Mouse (Mus musculus) forebrain, embryonic 10.5 days (tissue): ENCODE data around the gene Smim11. TPM values are rescaled to one million over a fixed set of nuclear protein-coding genes. Genes with fewer than 3 reads are reported as not detected.

ENCODE experiments used
- DNase-seq: peaks from one replicate; pipeline ENCODE4 v3.0.0-alpha.2; 2017; ENCODE audit warnings: low spot score; ENCODE audit errors: extremely low spot score
- H3K27ac ChIP-seq: fragments of 300-500 bp; sonication (generic); 2 replicates; pipeline ENCODE4 v1.5.1; 2016; ENCODE audit warnings: mild to moderate bottlenecking
- H3K27me3 ChIP-seq: fragments of 300-500 bp; sonication (generic); 2 replicates; pipeline ENCODE4 v1.6.1; 2016; ENCODE audit warnings: mild to moderate bottlenecking; ENCODE audit not compliant: poor library complexity, severe bottlenecking
- H3K36me3 ChIP-seq: fragments of 300-500 bp; sonication (generic); replicated peaks from 2 replicates; pipeline ENCODE4 v1.6.1; 2016; ENCODE audit warnings: mild to moderate bottlenecking, moderate library complexity
- H3K4me1 ChIP-seq: fragments of 300-500 bp; sonication (generic); 2 replicates; pipeline ENCODE4 v1.6.1; 2016
- H3K4me3 ChIP-seq: fragments of 300-500 bp; sonication (generic); 2 replicates; pipeline ENCODE4 v1.5.1; 2016; ENCODE audit warnings: mild to moderate bottlenecking, moderate library complexity
- H3K9me3 ChIP-seq: fragments of 300-500 bp; sonication (generic); 2 replicates; pipeline ENCODE4 v1.6.1; 2016; ENCODE audit warnings: mild to moderate bottlenecking, moderate library complexity
- WGBS: fragments of 180-500 bp; shearing (Covaris S2); methylation state at CpG from one replicate; pipeline ENCODE4 v1.1.7; 2016; 5-methylcytosine and 5-hydroxymethylcytosine counted together
- polyA plus RNA-seq: library from polyadenylated mRNA; unstranded; fragments of >200 nt; fragmentation: Nextera tagmentation; extraction: Ambion mirVana; gene quantifications from 2 replicates; pipeline ENCODE4 v1.2.1, GENCODE M21; 2016

The Smim11 gene
- polyA plus RNA-seq, 1 experiment from 2014 or later, result 125 TPM

DNA sequence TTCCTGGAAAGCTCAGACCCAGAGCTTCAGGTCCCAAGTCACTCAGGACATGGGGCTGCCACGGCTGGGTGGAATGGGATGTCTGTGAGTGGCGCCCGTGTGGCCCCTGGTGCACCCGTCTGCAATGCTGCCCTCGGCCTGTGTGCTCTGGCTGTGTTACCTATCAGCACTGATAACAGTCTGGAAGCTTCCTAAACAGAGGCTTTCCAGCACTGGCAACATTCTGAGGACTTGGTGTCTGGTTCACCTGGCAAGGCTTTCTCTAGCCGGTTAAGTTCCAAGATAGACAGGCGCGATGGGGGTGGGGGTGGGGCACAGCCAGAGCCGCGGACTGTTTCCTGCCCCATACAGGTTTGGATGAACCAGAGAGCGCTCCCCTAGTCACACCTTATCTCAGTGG, 54.9 kb downstream of the Smim11 start:
- 76% methylated on average over 11 of the region's 11 CpGs for WGBS
- Histone ChIP-seq H3K9me3 (no peaks in the 10 kb centered on the region), H3K36me3 (no peaks in the 10 kb centered on the region), H3K27me3 (peaks cover 40% of the 10 kb centered on the region), H3K4me3 (no peak overlapping the region), H3K27ac (no peak overlapping the region), H3K4me1 (peaks cover 34% of the 10 kb centered on the region)
- DNase-seq, result no peak

- Histone ChIP-seq H3K36me3 (no peaks in the 10 kb centered on the region), H3K9me3 (no peaks in the 10 kb centered on the region), H3K4me1 (peaks cover 34% of the 10 kb centered on the region), H3K4me3 (no peak overlapping the region), H3K27ac (peak overlapping the region; percentile 48; the same call in 1 of the 2 replicates), H3K27me3 (peaks cover 45% of the 10 kb centered on the region)
- WGBS, result 75% methylated on average over 9 of the region's 9 CpGs
- DNase-seq, result no peak
Observed at GRCm38 (mm10) chr16:92357023-92357422, 55.9 kb downstream of the Smim11 start.

DNA sequence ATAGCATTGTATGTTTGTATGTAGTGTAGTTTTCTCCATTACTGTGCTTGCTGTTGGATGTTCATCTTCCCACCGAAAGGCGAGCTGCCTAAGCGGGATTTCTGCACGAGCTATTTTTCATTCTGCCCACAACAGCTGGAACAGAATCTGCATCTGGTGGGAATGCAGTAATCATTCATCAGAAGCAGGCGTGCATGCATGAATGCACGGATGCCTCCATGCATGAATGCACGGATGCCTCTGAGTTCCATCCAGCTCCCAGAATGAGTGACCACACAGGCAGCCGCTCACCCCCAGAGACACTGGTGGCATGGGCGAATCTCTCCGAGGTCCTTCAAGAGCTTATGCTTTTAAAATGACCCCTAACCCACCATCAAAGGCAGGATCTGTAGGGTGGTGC, 56.5 kb downstream of the Smim11 start:
- no peak overlapping the region for H3K4me3 ChIP-seq
- H3K4me1 ChIP-seq, result peaks cover 34% of the 10 kb centered on the region
- WGBS, result 49% methylated on average over 10 of the region's 10 CpGs
- peaks cover 45% of the 10 kb centered on the region for H3K27me3 ChIP-seq
- no peaks in the 10 kb centered on the region for H3K36me3 ChIP-seq
- H3K27ac ChIP-seq, result peak overlapping the region; percentile 12; the same call in 1 of the 2 replicates
- DNase-seq, result no peak
- no peaks in the 10 kb centered on the region for H3K9me3 ChIP-seq

GRCm38 (mm10) chr16:92358734-92359133, 57.6 kb downstream of the Smim11 start:
- H3K36me3 ChIP-seq, result no peaks in the 10 kb centered on the region
- H3K27me3 ChIP-seq, result peaks cover 45% of the 10 kb centered on the region
- peak overlapping the region; percentile 27; the same call in 1 of the 2 replicates for H3K27ac ChIP-seq
- no peak for DNase-seq
- WGBS, result 18% methylated on average over 9 of the region's 9 CpGs
- no peaks in the 10 kb centered on the region for H3K9me3 ChIP-seq
- H3K4me3 ChIP-seq, result 0 out of 2 replicates have a peak overlapping the region, but pooled peaks have one; percentile 9
- peaks cover 34% of the 10 kb centered on the region for H3K4me1 ChIP-seq

DNA sequence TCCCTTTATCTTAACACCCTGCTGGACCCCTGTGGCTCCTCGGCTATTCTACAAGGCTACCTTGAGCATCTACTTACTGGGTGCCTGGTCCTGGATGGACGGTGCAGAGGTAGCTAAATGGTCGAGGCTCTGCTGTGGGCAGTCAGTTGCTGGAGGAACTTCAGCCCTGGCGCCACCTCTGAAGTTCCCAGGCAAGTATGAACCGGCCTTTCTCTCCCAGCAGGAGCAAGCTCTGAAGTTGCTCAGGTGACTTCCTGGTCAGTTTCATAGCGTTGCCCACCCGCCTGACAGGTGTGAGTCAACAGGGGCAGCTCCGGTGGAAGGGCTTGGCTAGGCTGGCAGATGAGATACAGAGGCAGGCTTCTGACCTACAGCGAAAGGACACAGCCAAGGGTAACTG, 58.1 kb downstream of the Smim11 start, which contains the start of gene Kcne1:
TSS of gene Kcne1 (minus strand) at position 240 of the 400 bp plus-strand sequence.
- H3K27ac ChIP-seq, result peak within 1 kb of the TSS; percentile 27; the same call in 1 of the 2 replicates
- peaks cover 45% of the 10 kb centered on the region for H3K27me3 ChIP-seq
- DNase-seq, result no peak
- WGBS, result 55% methylated on average over 9 of the region's 9 CpGs
- peaks cover 34% of the 10 kb centered on the region for H3K4me1 ChIP-seq
- 0 out of 2 replicates have a peak within 1 kb of the TSS, but pooled peaks have one; percentile 9 for H3K4me3 ChIP-seq
- no peaks in the 10 kb centered on the region for H3K36me3 ChIP-seq
- H3K9me3 ChIP-seq, result no peaks in the 10 kb centered on the region

DNA sequence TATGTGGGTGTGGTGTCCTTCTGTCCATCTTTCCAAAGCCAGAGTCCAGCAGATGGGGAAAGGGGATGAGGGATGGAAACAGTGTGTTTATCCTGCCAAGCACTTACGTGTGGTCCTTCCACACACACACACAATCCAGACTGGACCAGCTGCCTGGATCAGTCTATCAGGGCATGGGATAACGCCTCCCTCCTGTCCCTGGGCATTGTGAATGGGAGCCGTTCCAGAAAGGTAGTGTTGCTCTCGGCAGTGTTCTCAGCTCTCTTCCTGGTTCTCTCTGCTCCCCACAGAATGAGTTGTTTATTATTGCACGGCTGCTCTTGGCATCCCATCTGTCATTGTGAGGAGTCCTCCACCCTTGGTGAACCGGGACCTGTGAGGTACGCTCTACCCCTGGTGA, 59.6 kb downstream of the Smim11 start:
- Histone ChIP-seq H3K9me3 (no peaks in the 10 kb centered on the region), H3K27ac (no peak overlapping the region), H3K36me3 (no peaks in the 10 kb centered on the region), H3K27me3 (peaks cover 40% of the 10 kb centered on the region), H3K4me1 (peaks cover 37% of the 10 kb centered on the region), H3K4me3 (no peak overlapping the region)
- 90% methylated on average over 7 of the region's 7 CpGs for WGBS
- no peak for DNase-seq

Other genes with a start within 250 kb of the Smim11 start
- gene Mrps6, start 243.0 kb upstream of the Smim11 start, polyA plus RNA-seq, result 134 and 135 TPM in 2 replicates
- 0.12 and 0.15 TPM in 2 replicates for gene Gm49711, start 243.0 kb upstream of the Smim11 start, polyA plus RNA-seq
- 10.8 and 12.0 TPM in 2 replicates for gene Slc5a3, start 243.0 kb upstream of the Smim11 start, polyA plus RNA-seq
- 0.16 and 0.18 TPM in 2 replicates for gene Kcne2, start 8.9 kb upstream of the Smim11 start, polyA plus RNA-seq
- gene Fam243, start 20.2 kb downstream of the Smim11 start, polyA plus RNA-seq, result not detected in 2 replicates
- gene Kcne1, start 58.2 kb downstream of the Smim11 start, polyA plus RNA-seq, result 0.12 and 0.41 TPM in 2 replicates
- gene Rcan1, start 169.6 kb downstream of the Smim11 start, polyA plus RNA-seq, result 34.4 and 34.7 TPM in 2 replicates
- gene Clic6, start 184.4 kb downstream of the Smim11 start, polyA plus RNA-seq, result 4.8 and 5.2 TPM in 2 replicates